Mouse (Mus musculus) gastrocnemius, adult 2 months (tissue): ENCODE data around the gene Cdc42ep5. TPM values are rescaled to one million over a fixed set of nuclear protein-coding genes. Genes with fewer than 3 reads are reported as not detected.

ENCODE experiments used
- DNase-seq: peaks from one replicate; pipeline ENCODE4 v3.0.0; 2022
- H3K27ac ChIP-seq: fragments of 200-600 bp; 2 replicates; pipeline ENCODE4 v1.8.1; 2022; ENCODE audit warnings: mild to moderate bottlenecking
- H3K4me3 ChIP-seq: fragments of 200-600 bp; 2 replicates; pipeline ENCODE4 v1.8.1; 2022; ENCODE audit warnings: mild to moderate bottlenecking, moderate library complexity
- CTCF ChIP-seq: fragments of 200-600 bp; IDR thresholded peaks from 2 replicates; pipeline ENCODE4 v1.8.1; 2022; ENCODE audit warnings: antibody characterized with exemption, mild to moderate bottlenecking, moderate library complexity
- intact Hi-C: fragments of 180-260 bp; cut with DNase I; formaldehyde crosslinking; loops from one replicate; pipeline ENCODE4 v1.15.1; 2025
- total RNA-seq, 2 experiments: library from RNA; stranded (reverse); gene quantifications; 2 replicates each; pipeline ENCODE4 v1.2.3; 2021

The Cdc42ep5 gene
- total RNA-seq, 2 experiments from 2014 or later: 1.4 to 2.0 TPM

- Histone ChIP-seq H3K4me3 (no peak overlapping the region), H3K27ac (no peak overlapping the region)
- intact Hi-C loops: loop anchor here (10.0 kb wide), 1 partner anchor 518 kb away; the partner anchor contains the start of genes Ndufa3 and Oscar
- DNase-seq: no peak
- TF ChIP-seq CTCF: no peak
These were observed 32.1 kb downstream of the Cdc42ep5 start for GRCm38 (mm10) chr7:4132581-4132980.

- no peak overlapping the region for H3K4me3 ChIP-seq
- no peak for TF ChIP-seq CTCF
- intact Hi-C loops: loop anchor here (2.0 to 10.0 kb wide), 2 partner anchors 295 to 517 kb away; partner anchors contain the start of genes Ndufa3 and Oscar
- no peak overlapping the region for H3K27ac ChIP-seq
- no peak for DNase-seq
These were observed 32.7 kb downstream of the Cdc42ep5 start for GRCm38 (mm10) chr7:4131964-4132363.

- intact Hi-C loops: loop anchor here (2.0 to 10.0 kb wide), 2 partner anchors 296 to 516 kb away; partner anchors contain the start of genes Ndufa3 and Oscar
- DNase-seq: peak; percentile 85
- peak; percentile 95 for TF ChIP-seq CTCF
- Histone ChIP-seq H3K4me3 (no peak overlapping the region), H3K27ac (no peak overlapping the region)
These were observed 33.8 kb downstream of the Cdc42ep5 start for GRCm38 (mm10) chr7:4130686-4131452.

GRCm38 (mm10) chr7:4128860-4129259 lies 35.8 kb downstream of the Cdc42ep5 start:
- Histone ChIP-seq H3K27ac (peak overlapping the region; percentile 77), H3K4me3 (no peak overlapping the region)
- TF ChIP-seq CTCF: no peak
- peak; percentile 76 for DNase-seq
- intact Hi-C loops: no loop called here

GRCm38 (mm10) chr7:4127894-4128293 lies 36.8 kb downstream of the Cdc42ep5 start:
- TF ChIP-seq CTCF: no peak
- intact Hi-C loops: no loop called here
- Histone ChIP-seq H3K4me3 (no peak overlapping the region), H3K27ac (no peak overlapping the region)
- DNase-seq: no peak

GRCm38 (mm10) chr7:4126992-4127785 lies 37.5 kb downstream of the Cdc42ep5 start:
- intact Hi-C loops: no loop called here
- no peak overlapping the region for H3K4me3 ChIP-seq
- no peak overlapping the region for H3K27ac ChIP-seq
- no peak for TF ChIP-seq CTCF
- DNase-seq: no peak

- intact Hi-C loops: no loop called here
- no peak for DNase-seq
- TF ChIP-seq CTCF: no peak
- no peak overlapping the region for H3K4me3 ChIP-seq
- no peak overlapping the region for H3K27ac ChIP-seq
These were observed 39.4 kb downstream of the Cdc42ep5 start for GRCm38 (mm10) chr7:4125306-4125705.

GRCm38 (mm10) chr7:4124856-4125255 lies 39.8 kb downstream of the Cdc42ep5 start:
- no peak for DNase-seq
- Histone ChIP-seq H3K4me3 (no peak overlapping the region), H3K27ac (no peak overlapping the region)
- intact Hi-C loops: no loop called here
- no peak for TF ChIP-seq CTCF

GRCm38 (mm10) chr7:4124315-4124759 lies 40.3 kb downstream of the Cdc42ep5 start:
- no peak overlapping the region for H3K27ac ChIP-seq
- TF ChIP-seq CTCF: no peak
- no peak for DNase-seq
- no peak overlapping the region for H3K4me3 ChIP-seq
- intact Hi-C loops: no loop called here

GRCm38 (mm10) chr7:4123732-4124131 lies 40.9 kb downstream of the Cdc42ep5 start:
- no peak for DNase-seq
- H3K4me3 ChIP-seq: no peak overlapping the region
- intact Hi-C loops: no loop called here
- no peak overlapping the region for H3K27ac ChIP-seq
- TF ChIP-seq CTCF: no peak

- no peak overlapping the region for H3K4me3 ChIP-seq
- no peak for DNase-seq
- TF ChIP-seq CTCF: no peak
- H3K27ac ChIP-seq: no peak overlapping the region
- intact Hi-C loops: no loop called here
These were observed 41.9 kb downstream of the Cdc42ep5 start for GRCm38 (mm10) chr7:4122783-4123182.

GRCm38 (mm10) chr7:4122076-4122768 lies 42.4 kb downstream of the Cdc42ep5 start:
- H3K4me3 ChIP-seq: no peak overlapping the region
- intact Hi-C loops: no loop called here
- TF ChIP-seq CTCF: no peak
- no peak overlapping the region for H3K27ac ChIP-seq
- DNase-seq: no peak
